Mouse (Mus musculus) embryonic facial prominence, embryonic 14.5 days (tissue): ENCODE results near the gene Ccl8. TPM values are rescaled to one million over a fixed set of nuclear protein-coding genes. Genes with fewer than 3 reads are reported as not detected.

Experiments used
- ATAC-seq: fragments of 200-750 bp; cut with Nextera tagmentation; 2 replicates; pipeline ENCODE4 v1.8.0; 2017; ENCODE audit warnings: low read depth, moderate number of reproducible peaks, moderate TSS enrichment
- DNase-seq: peaks from one replicate; pipeline ENCODE4 v3.0.0-alpha.2; 2015; ENCODE audit warnings: low spot score
- H3K27ac ChIP-seq: fragments of 300-500 bp; sonication (generic); replicated peaks from 2 replicates; pipeline ENCODE4 v1.5.1; 2014; ENCODE audit warnings: low read depth, mild to moderate bottlenecking, low read length, moderate library complexity
- H3K27me3 ChIP-seq: fragments of 300-500 bp; sonication (generic); replicated peaks from 2 replicates; pipeline ENCODE4 v1.6.1; 2014; ENCODE audit warnings: low read length; ENCODE audit not compliant: control insufficient read depth, insufficient read depth
- H3K36me3 ChIP-seq: fragments of 300-500 bp; sonication (generic); 2 replicates; pipeline ENCODE4 v1.6.1; 2014; ENCODE audit warnings: low read length, mixed read lengths; ENCODE audit not compliant: control insufficient read depth, insufficient read depth
- H3K4me1 ChIP-seq: fragments of 300-500 bp; sonication (generic); 2 replicates; pipeline ENCODE4 v1.6.1; 2014; ENCODE audit warnings: antibody characterized with exemption, low read length; ENCODE audit not compliant: control insufficient read depth, insufficient read depth
- H3K4me2 ChIP-seq: fragments of 300-500 bp; sonication (generic); 2 replicates; pipeline ENCODE4 v1.6.1; 2014; ENCODE audit warnings: low read depth, mild to moderate bottlenecking, low read length, moderate library complexity, mixed read lengths
- H3K4me3 ChIP-seq: fragments of 300-500 bp; sonication (generic); 2 replicates; pipeline ENCODE4 v1.5.1; 2014; ENCODE audit warnings: low read depth, mild to moderate bottlenecking, low read length
- H3K9ac ChIP-seq: fragments of 300-500 bp; sonication (generic); 2 replicates; pipeline ENCODE4 v1.6.1; 2014; ENCODE audit warnings: low read depth, mild to moderate bottlenecking, low read length, moderate library complexity, mixed read lengths
- H3K9me3 ChIP-seq: fragments of 300-500 bp; sonication (generic); 2 replicates; pipeline ENCODE4 v1.6.1; 2016; ENCODE audit warnings: low read length; ENCODE audit not compliant: control insufficient read depth
- WGBS: fragments of 180-500 bp; shearing (Covaris S2); extraction: QIAGEN DNeasy Blood & Tissue Kit; methylation state at CpG from one replicate; pipeline ENCODE4 v1.1.7; 2014; 5-methylcytosine and 5-hydroxymethylcytosine counted together
- polyA plus RNA-seq: library from polyadenylated mRNA; unstranded; fragments of >200 nt; fragmentation: Nextera tagmentation; extraction: Ambion mirVana; gene quantifications from 2 replicates; pipeline ENCODE4 v1.2.1, GENCODE M21; 2014

The Ccl8 gene
- polyA plus RNA-seq, 1 experiment from 2014 or later, result not detected

GRCm38 (mm10) chr11:82080865-82081264, 34.1 kb upstream of the Ccl8 start:
- Histone ChIP-seq H3K27ac (no peak overlapping the region), H3K9me3 (no peaks in the 10 kb centered on the region), H3K4me1 (0 out of 2 replicates have a peak, but pooled peaks cover 2% of the 10 kb centered on the region), H3K4me2 (no peak overlapping the region), H3K36me3 (no peaks in the 10 kb centered on the region), H3K27me3 (no peaks in the 10 kb centered on the region), H3K4me3 (no peak overlapping the region), H3K9ac (no peak overlapping the region)
- DNase-seq (no peak), ATAC-seq (no peak)
- 72% methylated on average over 3 of the region's 3 CpGs for WGBS

- WGBS, result 87% methylated on average over 3 of the region's 3 CpGs
- no peak overlapping the region for H3K9ac ChIP-seq
- no peak for DNase-seq
These were observed 30.6 kb upstream of the Ccl8 start for GRCm38 (mm10) chr11:82084360-82084759.

GRCm38 (mm10) chr11:82099511-82100323, 15.3 kb upstream of the Ccl8 start:
- no peak overlapping the region for H3K9ac ChIP-seq
- H3K4me1 ChIP-seq, result no peaks in the 10 kb centered on the region
- WGBS, result 78% methylated on average over 10 of the region's 10 CpGs
- DNase-seq (no peak), ATAC-seq (no peak)
- H3K27me3 ChIP-seq, result no peaks in the 10 kb centered on the region
- H3K36me3 ChIP-seq, result no peaks in the 10 kb centered on the region
- no peak overlapping the region for H3K4me3 ChIP-seq
- no peaks in the 10 kb centered on the region for H3K9me3 ChIP-seq
- H3K4me2 ChIP-seq, result no peak overlapping the region
- H3K27ac ChIP-seq, result no peak overlapping the region

More at GRCm38 (mm10) chr11:82084360-82084759, 30.6 kb upstream of the Ccl8 start:
- no peaks in the 10 kb centered on the region for H3K9me3 ChIP-seq
- no peak overlapping the region for H3K4me2 ChIP-seq
- no peak for ATAC-seq
- H3K27me3 ChIP-seq, result no peaks in the 10 kb centered on the region
- H3K4me3 ChIP-seq, result no peak overlapping the region
- no peaks in the 10 kb centered on the region for H3K4me1 ChIP-seq
- no peaks in the 10 kb centered on the region for H3K36me3 ChIP-seq
- no peak overlapping the region for H3K27ac ChIP-seq

- Histone ChIP-seq H3K9me3 (no peaks in the 10 kb centered on the region), H3K9ac (no peak overlapping the region), H3K4me3 (no peak overlapping the region), H3K27me3 (no peaks in the 10 kb centered on the region), H3K36me3 (no peaks in the 10 kb centered on the region), H3K4me1 (no peaks in the 10 kb centered on the region), H3K4me2 (no peak overlapping the region), H3K27ac (no peak overlapping the region)
- DNase-seq, result no peak
- WGBS, result 79% methylated on average over 4 of the region's 4 CpGs
- ATAC-seq, result no peak
These were observed 13.9 kb upstream of the Ccl8 start for GRCm38 (mm10) chr11:82101087-82101486.

DNA sequence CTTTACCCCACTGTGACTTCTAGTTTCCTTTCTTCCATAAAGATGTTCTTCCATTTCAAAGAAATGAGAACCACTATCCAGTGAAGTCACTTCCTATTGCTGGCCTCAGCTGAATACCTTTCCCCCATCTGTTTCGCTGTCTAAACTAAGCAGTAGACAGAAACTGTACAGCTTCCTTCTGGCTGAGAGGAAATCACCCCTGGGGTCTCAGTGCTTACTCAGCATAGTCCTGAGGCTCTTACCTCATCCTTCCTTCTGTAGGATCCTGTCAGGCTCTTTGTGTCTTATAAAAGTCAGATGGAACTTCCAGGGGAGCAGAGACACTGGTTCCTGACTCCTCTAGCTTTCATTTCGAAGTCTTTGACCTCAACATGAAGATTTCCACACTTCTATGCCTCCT, 13.5 kb upstream of the Ccl8 start, which contains the start of gene Ccl12:
Gene Ccl12, plus strand, starts transcription at position 317 of the 400 bp plus-strand sequence.
- Histone ChIP-seq H3K4me1 (no peaks in the 10 kb centered on the region), H3K9ac (no peak within 1 kb of the TSS), H3K4me3 (no peak within 1 kb of the TSS), H3K27me3 (no peaks in the 10 kb centered on the region), H3K27ac (no peak within 1 kb of the TSS), H3K4me2 (no peak within 1 kb of the TSS), H3K36me3 (no peaks in the 10 kb centered on the region), H3K9me3 (no peaks in the 10 kb centered on the region)
- DNase-seq (peak; percentile 31), ATAC-seq (no peak; the same call in 1 of the 2 replicates)
- 59% methylated on average over 2 of the region's 2 CpGs for WGBS

GRCm38 (mm10) chr11:82109611-82110010, 5.4 kb upstream of the Ccl8 start:
- Histone ChIP-seq H3K9me3 (no peaks in the 10 kb centered on the region), H3K4me1 (no peaks in the 10 kb centered on the region), H3K27ac (no peak overlapping the region), H3K9ac (no peak overlapping the region), H3K4me3 (no peak overlapping the region), H3K27me3 (no peaks in the 10 kb centered on the region), H3K4me2 (no peak overlapping the region), H3K36me3 (no peaks in the 10 kb centered on the region)
- DNase-seq, result peak; percentile 41
- ATAC-seq, result no peak

DNA sequence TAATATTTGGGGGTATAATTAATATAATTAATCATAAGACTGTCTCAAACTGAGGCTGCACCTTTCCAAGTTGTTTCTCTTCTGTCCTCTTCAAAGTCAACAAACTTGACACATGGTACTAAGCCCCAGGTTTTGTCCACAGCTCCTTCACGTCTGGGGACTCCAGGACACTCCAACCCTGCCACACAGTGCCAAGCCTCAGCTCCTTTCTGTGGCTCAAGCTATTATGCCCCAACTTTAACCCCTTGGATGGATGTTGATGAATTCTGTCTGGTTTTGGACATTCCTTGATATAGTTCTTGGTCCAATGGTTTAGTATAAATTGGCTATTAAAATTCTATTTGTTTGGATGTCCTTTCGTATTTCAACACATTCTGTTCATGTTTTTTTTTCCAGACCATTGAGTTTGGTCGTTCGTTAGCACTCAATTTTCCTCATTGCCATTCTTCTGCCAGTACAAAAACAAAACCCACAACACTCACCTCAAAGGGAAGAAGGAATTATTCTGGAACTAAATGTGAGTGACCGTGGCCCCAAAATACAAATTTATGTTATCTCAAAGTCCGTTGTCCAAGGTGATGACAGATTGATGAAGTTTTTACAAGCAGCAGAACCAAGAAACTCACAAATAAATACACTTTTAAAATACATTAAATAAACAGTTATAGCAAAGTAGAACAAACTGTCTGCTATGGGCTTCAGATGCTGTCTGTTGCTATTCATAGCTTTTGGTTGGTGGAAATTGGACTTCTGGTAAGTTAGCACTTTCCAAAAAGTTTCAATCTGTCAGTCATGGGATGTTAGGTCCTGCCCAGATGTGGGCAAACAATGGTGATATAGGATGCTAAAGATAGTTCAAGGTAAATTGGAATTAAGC, 4.4 kb upstream of the Ccl8 start:
- 69% methylated on average over 6 of the region's 6 CpGs for WGBS
- H3K27me3 ChIP-seq, result no peaks in the 10 kb centered on the region
- no peaks in the 10 kb centered on the region for H3K9me3 ChIP-seq
- H3K4me1 ChIP-seq, result no peaks in the 10 kb centered on the region
- no peak for DNase-seq
- no peak for ATAC-seq
- H3K36me3 ChIP-seq, result no peaks in the 10 kb centered on the region
- H3K27ac ChIP-seq, result no peak overlapping the region
- H3K9ac ChIP-seq, result no peak overlapping the region
- no peak overlapping the region for H3K4me2 ChIP-seq
- H3K4me3 ChIP-seq, result no peak overlapping the region

DNA sequence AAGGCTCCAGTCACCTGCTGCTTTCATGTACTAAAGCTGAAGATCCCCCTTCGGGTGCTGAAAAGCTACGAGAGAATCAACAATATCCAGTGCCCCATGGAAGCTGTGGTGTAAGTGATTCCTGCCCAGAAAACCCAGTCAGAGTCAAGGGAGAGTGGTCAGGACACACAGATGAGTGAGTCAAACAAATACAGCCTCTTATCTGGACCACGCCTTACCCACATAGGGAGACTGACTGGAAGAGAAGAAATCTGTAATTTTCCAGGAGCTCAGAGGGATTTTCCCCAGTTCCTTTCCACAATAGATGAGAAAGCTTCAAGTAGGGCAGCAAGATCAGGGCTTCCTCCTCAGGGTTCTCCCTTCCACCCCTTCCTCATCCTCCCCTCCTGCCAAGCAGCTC, 1.1 kb downstream of the Ccl8 start:
- WGBS, result 83% methylated on average over 3 of the region's 3 CpGs
- Histone ChIP-seq H3K36me3 (no peaks in the 10 kb centered on the region), H3K27ac (no peak overlapping the region), H3K4me2 (no peak overlapping the region), H3K4me1 (no peaks in the 10 kb centered on the region), H3K9me3 (no peaks in the 10 kb centered on the region), H3K9ac (no peak overlapping the region), H3K4me3 (no peak overlapping the region), H3K27me3 (no peaks in the 10 kb centered on the region)
- DNase-seq, result no peak
- no peak for ATAC-seq
